Mouse (Mus musculus) small intestine, adult 2 months (tissue): ENCODE results near the gene Lrp1.

Source experiments
- CTCF ChIP-seq: fragments of 200-500 bp; IDR thresholded peaks from 2 replicates; pipeline ENCODE4 v1.5.1; 2012; ENCODE audit warnings: low read depth, mild to moderate bottlenecking, control low read depth, inconsistent platforms, low read length, moderate library complexity, mixed read lengths; ENCODE audit not compliant: insufficient replicate concordance, insufficient read length; ENCODE audit errors: extremely low read depth
- POLR2A ChIP-seq: fragments of 200-500 bp; IDR thresholded peaks from 2 replicates; pipeline ENCODE4 v1.6.1; 2012; ENCODE audit warnings: low read depth, mild to moderate bottlenecking, control low read depth, inconsistent platforms, low read length, moderate library complexity

DNA sequence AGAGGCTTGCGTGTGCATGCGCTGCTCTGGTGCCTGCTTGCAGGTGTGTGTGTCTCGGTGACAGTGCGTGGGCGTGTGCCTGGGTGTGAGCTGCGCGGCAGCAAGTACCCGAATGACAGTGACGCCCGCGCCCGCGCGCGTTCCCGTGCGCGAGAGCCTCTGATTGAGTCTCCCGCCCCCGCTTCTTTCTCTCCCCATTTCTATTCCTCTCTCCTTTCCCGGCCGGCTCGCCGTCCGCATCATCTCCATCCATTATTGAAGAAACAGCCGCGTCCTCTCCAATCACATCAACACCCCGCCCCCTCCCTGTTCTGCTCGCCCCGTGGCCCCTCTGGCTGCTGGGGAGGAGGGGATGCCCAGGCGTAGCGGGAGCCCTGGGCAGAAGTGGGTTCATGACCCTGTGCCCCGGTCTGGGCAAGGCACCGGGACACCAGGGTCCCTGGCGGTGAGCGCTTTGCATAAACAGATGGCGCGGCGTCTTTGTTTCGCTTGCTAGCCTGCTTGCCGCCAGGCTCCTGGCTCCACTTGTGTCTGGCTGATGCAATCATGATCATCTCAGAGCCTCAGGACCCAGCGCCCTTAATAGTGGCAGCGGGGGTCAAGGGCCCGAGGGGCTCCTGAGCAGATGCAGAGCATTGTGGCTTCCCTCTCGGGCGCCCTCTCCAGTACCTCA is 109.2 kb downstream of the Lrp1 start:
- TF ChIP-seq POLR2A, result no peak
- 0 out of 2 replicates have a peak, but pooled peaks have one; percentile 8 for TF ChIP-seq CTCF
